Mouse (Mus musculus) bone marrow, adult 2 months (tissue): ENCODE data around the gene Zbtb9.

ENCODE experiments used
- CTCF ChIP-seq: fragments of 200-500 bp; IDR thresholded peaks from 2 replicates; pipeline ENCODE4 v1.5.1; 2011; ENCODE audit warnings: low read length, control low read depth; ENCODE audit not compliant: control insufficient read depth, insufficient read depth
- POLR2A ChIP-seq: fragments of 200-500 bp; IDR thresholded peaks from 2 replicates; pipeline ENCODE4 v1.6.1; 2011; ENCODE audit warnings: low read depth, mild to moderate bottlenecking, control low read depth, low read length, borderline replicate concordance; ENCODE audit not compliant: control insufficient read depth

DNA sequence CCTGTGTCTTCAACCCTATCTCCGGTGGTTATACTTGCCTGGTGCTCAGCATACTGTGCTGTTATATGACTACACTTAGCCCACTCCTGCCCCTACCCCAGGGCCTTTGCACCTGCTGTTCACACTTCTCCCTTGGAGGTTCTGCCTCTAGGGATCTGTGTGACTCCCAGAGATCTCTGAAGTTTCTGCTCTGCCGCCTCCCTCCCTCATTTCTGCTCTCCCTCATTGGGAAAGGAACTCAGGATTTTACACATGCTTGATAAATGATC, 68.8 kb downstream of the Zbtb9 start:
- TF ChIP-seq POLR2A: no peak
- TF ChIP-seq CTCF: no peak
